Mouse (Mus musculus) layer of hippocampus, postnatal 25 days (tissue): Measurements from ENCODE around the gene Zfp827. TPM values are rescaled to one million over a fixed set of nuclear protein-coding genes. Genes with fewer than 3 reads are reported as not detected.
"Not testable (repeated sequence)": the region's sequence is repeated elsewhere in the genome, so short reads cannot be mapped to it uniquely, and the experiment has no call there.

Source experiments
- DNase-seq, 2 experiments: peaks; one replicate each; pipeline ENCODE4 v3.0.0; 2022; ENCODE audit warnings: mixed read lengths in 2 of 2, low spot score in 1 of 2; ENCODE audit errors: extremely low spot score in 1 of 2
- total RNA-seq, 2 experiments: library from RNA; stranded (reverse); gene quantifications; 2 replicates each; pipeline ENCODE4 v1.2.3; 2021

Gene Zfp827
- total RNA-seq, 2 experiments from 2014 or later, result 27.3 to 32.7 TPM

DNA sequence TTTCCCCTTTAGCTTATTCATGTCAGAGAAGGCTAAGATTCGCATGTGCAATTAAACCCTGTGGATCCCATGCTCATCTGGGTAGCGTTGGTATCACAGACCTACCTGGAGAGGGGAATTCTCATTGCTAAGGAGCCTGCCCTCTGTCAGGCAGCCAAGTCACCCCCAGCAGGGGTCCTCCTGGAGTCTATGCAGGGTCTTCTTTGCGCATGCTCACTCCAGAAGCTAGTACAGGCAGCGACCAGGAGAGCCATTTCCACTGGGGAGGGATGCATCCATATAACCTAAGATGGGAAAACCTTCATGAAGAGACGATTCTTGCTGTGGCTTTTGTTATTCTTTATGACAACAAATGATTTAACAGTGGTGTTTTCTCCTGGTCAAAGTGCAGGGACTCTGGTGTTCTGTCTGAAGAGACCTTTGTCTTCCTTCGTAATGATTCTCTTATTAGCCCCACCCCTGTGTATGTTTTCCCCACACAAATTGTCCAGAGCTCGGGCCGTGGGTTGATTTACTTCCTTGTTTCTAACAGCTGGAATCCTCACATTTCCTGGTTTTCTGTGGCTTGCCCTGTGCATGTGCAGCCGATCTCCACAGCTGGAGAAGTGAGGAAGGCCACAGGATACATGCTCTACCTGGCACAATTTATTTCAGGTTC, 75.8 kb downstream of the Zfp827 start:
- DNase-seq, result no peak

DNA sequence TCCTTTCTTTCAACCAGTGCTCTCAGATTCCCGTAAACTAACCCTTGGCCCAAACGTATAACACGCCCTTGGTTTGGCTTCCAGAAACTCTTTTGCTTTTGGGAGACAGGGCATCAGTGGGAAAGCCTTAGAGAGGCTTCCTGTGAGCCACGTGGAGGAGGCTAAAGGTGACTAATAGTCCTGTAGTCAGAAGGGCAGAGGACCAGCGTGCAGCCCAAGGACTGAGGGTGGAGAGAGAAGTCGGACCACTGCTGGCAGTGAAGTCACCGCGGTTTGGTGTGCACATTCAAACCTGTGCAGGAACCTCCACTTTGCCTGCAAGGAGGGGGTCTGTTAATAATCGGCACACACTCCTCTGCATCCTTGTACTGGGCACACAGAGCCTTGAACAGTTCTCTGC, 76.4 kb downstream of the Zfp827 start:
- no peak for DNase-seq

- no peak for DNase-seq
These were observed 76.9 kb downstream of the Zfp827 start for GRCm38 (mm10) chr8:79105186-79105585.

GRCm38 (mm10) chr8:79111461-79111860, 83.2 kb downstream of the Zfp827 start:
- no peak for DNase-seq

GRCm38 (mm10) chr8:79112480-79112879, 84.2 kb downstream of the Zfp827 start:
- DNase-seq, result no peak

DNA sequence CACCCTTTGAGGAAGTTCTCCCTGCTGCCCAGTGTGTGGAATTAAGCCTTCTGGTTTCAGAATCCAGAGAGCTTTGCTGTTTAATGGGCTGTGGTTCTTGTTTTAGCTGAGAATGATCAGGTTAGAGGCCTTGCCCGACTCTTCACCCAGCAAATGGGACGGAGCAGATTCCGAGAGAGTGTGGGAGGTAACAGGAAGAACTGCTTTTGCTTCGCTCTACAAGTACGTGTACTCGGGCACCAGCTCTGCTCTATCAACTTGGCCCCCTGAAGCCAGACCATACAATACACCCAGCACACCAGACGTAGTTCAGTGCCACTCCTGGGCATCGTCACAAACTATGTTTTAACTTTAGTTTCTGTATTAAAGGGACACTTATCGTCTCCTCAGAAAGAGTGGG, 85.3 kb downstream of the Zfp827 start:
- no peak for DNase-seq

- DNase-seq, result no peak
These were observed 86.3 kb downstream of the Zfp827 start for GRCm38 (mm10) chr8:79114561-79114960.

DNA sequence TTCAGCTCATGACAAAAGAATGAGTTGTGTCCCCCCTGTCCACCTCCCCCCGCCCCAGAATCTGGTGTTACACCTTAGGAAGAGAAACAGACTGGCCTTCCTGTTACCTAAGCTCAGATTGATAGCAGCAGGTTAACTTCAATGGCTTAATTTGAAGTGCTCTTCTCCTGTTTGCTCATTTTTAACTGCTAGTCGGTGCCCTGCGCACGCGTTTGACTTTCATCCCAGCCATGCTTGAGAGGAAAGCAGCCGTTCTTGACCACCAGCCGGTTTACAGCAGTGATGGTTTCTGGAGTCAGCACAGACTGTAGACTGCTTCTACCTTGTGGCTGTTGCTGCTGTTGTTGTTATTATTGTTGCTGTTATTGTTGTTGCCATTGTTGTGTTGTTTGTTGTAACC, 88.2 kb downstream of the Zfp827 start:
- DNase-seq, result no peak

DNA sequence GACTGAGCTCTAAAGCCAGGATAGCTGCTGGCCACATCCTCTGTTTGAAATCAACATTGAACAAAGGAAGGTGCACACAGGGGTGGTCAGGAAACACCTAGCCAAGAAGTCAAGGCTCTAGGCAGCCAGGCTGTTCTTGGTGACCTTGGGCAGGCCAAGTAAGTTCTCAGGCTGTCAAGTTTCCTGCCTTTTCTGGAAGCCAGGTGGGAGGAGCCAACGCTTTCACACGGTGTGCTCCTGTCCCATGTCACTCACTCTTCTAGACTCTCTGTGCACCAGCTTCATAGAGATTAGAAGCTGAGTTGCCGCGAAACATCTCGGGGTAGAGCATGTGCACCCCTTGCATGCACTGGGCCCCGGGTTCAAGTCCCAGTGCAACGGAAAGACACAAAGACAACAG, 89.5 kb downstream of the Zfp827 start:
- DNase-seq, result no peak

DNA sequence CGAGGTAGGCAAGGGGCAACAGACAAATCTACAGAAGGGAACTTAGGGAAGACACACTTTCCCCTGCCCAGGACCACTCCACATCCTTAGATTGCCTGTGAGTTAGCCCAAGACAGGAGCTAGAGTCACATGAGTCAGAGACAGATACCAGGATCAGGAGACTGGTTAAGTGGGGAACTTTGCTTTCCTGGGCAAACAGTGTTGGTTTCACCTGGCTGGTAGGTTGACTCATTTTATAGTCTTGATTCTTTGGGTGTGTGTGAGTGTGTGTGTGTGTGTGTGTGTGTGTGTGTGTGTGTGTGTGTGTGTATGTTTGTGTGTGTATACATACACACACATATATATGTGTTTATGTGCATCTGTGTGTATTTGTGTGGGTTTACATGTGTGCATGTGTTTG, 93.4 kb downstream of the Zfp827 start:
- no peak for DNase-seq

DNA sequence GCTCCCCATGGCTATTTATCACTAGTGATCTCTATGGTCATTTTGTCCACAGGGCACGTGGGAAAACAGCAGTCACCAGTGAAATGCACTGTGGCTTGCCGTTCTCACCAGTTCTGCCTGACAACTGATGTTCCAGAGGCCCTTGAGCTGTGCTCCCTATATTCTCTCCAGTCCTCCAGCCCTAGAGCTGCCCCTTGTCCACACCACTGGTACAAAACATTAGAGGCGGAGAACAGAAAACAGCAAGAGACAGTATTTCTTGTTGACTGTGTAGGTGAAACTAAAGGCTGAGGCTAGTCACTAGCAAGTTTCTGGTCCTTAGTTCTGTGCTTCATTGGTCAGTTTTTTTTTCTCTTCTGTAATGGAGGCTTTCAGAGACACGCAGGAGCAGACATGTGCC, 96.0 kb downstream of the Zfp827 start:
- DNase-seq, result no peak

GRCm38 (mm10) chr8:79127211-79127816, 99.1 kb downstream of the Zfp827 start:
- DNase-seq, result no peak

GRCm38 (mm10) chr8:79128534-79128933, 100.3 kb downstream of the Zfp827 start:
- DNase-seq, result not testable (repeated sequence)

DNA sequence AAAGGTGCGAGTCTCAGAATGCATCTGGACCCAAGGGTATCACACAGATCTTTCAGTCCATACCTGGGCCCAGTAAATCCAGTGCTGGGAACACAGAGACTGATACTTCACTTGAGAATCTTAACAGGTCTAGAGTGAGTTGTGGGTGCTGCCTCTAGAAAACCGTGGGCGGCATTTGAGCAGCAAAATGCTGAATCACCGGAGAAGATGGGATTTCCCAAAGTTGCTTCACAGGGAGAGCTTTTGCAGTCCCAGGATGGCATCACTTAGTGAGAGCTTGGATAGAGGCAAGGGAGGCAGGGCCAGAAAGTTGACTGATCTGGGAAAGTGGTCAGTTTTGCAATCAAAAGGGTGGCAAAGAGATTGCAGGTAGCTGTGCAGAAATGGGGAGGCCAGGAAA, 111.4 kb downstream of the Zfp827 start:
- DNase-seq, result no peak

DNA sequence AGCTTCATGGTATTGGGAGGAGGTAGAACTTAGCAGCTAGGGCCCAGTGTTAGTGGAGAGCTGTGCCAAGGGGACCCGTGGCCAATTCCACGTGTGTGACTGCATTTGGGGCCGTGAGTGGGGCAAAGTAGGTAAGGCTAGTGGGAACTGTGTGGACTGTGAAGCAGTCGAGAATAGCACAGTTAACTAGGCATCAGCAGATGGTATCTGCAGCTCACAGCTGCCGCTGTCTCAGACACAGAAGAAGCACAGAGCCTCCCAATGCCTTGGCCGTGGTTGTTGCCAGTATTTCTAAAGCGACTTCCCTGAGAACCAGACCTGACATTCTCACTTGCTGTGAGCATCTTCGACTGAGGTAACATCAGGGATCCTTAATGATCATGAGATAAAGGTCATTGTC, 112.7 kb downstream of the Zfp827 start:
- DNase-seq, result peak; percentile 38 to 43

DNA sequence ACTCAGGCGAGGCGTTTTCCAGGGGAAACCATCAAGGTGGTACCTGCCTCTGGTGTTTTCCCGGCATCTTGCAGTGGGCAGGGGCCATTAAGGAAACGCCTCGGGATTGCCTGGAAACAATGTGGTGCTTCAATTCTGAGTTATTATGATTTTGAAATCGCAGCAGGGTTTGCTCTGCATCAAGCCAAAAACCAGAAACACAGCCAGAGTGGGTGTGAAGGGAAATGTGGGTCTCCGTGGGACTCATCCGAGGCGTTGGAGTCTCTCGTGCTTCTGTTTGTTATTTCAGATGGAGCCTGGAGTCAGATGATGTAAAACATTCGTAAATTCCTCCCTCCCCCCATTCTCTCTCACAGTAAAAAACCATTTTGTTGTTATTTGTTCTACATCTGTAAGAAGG, 113.4 kb downstream of the Zfp827 start:
- DNase-seq, result no peak

DNA sequence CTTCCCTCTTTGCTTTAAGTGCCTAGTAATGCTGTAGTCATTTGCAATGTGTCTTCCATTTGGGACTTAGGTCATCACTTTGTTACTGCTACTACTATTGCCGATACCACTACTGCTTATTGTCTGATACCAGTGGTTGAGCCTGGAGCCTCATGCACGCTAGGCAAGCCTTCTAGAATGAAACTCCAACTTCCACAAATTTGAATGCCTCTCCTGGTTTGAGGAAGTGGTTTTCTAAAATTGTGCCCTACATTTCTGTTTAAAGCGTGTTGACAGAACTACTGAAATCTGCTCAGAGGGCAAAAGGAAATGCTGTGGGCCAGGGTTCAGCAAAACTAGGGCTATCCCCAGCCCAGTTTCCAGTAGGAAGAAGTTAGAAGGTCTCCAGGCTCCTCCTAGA, 115.5 kb downstream of the Zfp827 start:
- DNase-seq, result no peak

- no peak for DNase-seq
These were observed 117.0 kb downstream of the Zfp827 start for GRCm38 (mm10) chr8:79145210-79145609.

- DNase-seq, result no peak
These were observed 117.4 kb downstream of the Zfp827 start for GRCm38 (mm10) chr8:79145626-79146025.

GRCm38 (mm10) chr8:79148799-79149198, 120.6 kb downstream of the Zfp827 start:
- no peak for DNase-seq

DNA sequence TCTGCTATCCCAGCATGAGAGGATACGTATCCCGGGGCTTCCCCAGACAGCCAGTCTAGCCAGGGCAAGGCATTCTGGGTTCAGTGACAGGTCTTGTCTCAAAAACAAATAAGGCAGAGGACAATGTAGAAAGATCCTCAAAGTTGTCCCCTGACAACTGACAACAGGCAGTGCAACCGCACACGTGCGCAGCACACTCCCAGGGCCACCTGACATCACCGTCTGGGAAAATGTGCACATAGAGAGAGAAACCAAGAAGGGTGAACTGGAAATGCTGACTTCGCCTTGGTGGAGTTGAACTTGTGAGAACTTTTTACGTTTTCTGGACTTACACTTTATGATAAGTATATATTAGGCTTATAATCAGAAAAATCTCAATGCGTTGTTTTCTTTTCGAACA, 121.6 kb downstream of the Zfp827 start:
- DNase-seq, result no peak

GRCm38 (mm10) chr8:79150544-79151192, 122.4 kb downstream of the Zfp827 start:
- no peak for DNase-seq
